Mouse (Mus musculus) liver, embryonic 15.5 days (tissue): ENCODE data around the gene Rpl36. TPM values are rescaled to one million over a fixed set of nuclear protein-coding genes. Genes with fewer than 3 reads are reported as not detected.

ENCODE experiments used
- ATAC-seq: fragments of 200-750 bp; cut with Nextera tagmentation; 2 replicates; pipeline ENCODE4 v1.8.0; 2017; ENCODE audit warnings: moderate number of reproducible peaks, mild to moderate bottlenecking, moderate library complexity; ENCODE audit not compliant: insufficient read depth
- H3K27ac ChIP-seq: fragments of 300-500 bp; sonication (generic); replicated peaks from 2 replicates; pipeline ENCODE4 v1.5.1; 2015; ENCODE audit warnings: mild to moderate bottlenecking, inconsistent platforms
- H3K27me3 ChIP-seq: fragments of 300-500 bp; sonication (generic); 2 replicates; pipeline ENCODE4 v1.6.1; 2015; ENCODE audit warnings: mild to moderate bottlenecking, inconsistent platforms
- H3K36me3 ChIP-seq: fragments of 300-500 bp; sonication (generic); replicated peaks from 2 replicates; pipeline ENCODE4 v1.6.1; 2015; ENCODE audit warnings: moderate library complexity, mild to moderate bottlenecking, inconsistent platforms
- H3K4me1 ChIP-seq: fragments of 300-500 bp; sonication (generic); replicated peaks from 2 replicates; pipeline ENCODE4 v1.6.1; 2015; ENCODE audit warnings: inconsistent platforms
- H3K4me2 ChIP-seq: fragments of 300-500 bp; sonication (generic); 2 replicates; pipeline ENCODE4 v1.6.1; 2015; ENCODE audit warnings: moderate library complexity, mild to moderate bottlenecking, inconsistent platforms
- H3K4me3 ChIP-seq: fragments of 300-500 bp; sonication (generic); replicated peaks from 2 replicates; pipeline ENCODE4 v1.5.1; 2015; ENCODE audit warnings: mild to moderate bottlenecking, inconsistent platforms
- H3K9ac ChIP-seq: fragments of 300-500 bp; sonication (generic); 2 replicates; pipeline ENCODE4 v1.6.1; 2015; ENCODE audit warnings: moderate library complexity, mild to moderate bottlenecking, inconsistent platforms
- H3K9me3 ChIP-seq: fragments of 300-500 bp; sonication (generic); replicated peaks from 2 replicates; pipeline ENCODE4 v1.6.1; 2016; ENCODE audit warnings: inconsistent platforms
- WGBS: fragments of 180-500 bp; shearing (Covaris S2); methylation state at CpG from one replicate; pipeline ENCODE4 v1.1.7; 2015; ENCODE audit warnings: mixed read lengths; ENCODE audit not compliant: insufficient replicate concordance; 5-methylcytosine and 5-hydroxymethylcytosine counted together
- polyA plus RNA-seq: library from polyadenylated mRNA; unstranded; fragments of >200 nt; fragmentation: Nextera tagmentation; extraction: Ambion mirVana; gene quantifications from 2 replicates; pipeline ENCODE4 v1.2.1, GENCODE M21; 2015

Gene Rpl36
- 745 and 882 TPM in 2 replicates for polyA plus RNA-seq

DNA sequence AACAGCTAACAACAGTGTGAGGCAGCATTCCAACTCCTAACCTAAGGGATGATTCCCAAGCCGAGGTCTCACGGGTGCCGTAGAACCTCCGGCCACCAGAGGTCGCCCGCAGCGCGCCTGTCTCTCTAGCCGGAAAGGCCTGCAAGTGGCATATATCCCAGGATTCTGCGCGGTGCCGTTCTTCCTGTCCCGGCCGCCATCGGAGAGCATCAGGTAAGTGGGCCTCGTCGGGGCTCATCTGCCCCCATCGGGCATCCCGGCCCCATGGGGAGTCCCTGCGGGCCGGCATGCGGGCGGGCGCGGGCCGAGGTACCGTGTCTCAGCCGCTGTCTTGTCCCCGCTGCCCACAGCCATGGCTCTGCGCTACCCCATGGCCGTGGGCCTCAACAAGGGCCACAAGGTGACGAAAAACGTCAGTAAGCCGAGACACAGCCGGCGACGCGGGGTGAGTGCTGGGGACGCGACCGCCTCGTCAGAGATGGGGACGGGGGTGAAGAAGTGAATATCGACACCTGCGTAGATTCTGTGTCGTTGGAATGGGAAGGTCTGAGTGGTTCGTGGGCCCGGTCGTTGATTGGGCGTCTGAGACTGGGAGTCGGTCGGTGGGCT is at the start of gene Rpl36:
TSS of gene Rpl36 (plus strand) at position 181 of the 609 bp plus-strand sequence.
- peak within 1 kb of the TSS; percentile 66 for H3K9ac ChIP-seq
- under 1% methylated on average over 52 of the region's 52 CpGs for WGBS
- peak within 1 kb of the TSS; percentile 75 for H3K4me2 ChIP-seq
- peaks cover 41% of the 10 kb centered on the region for H3K36me3 ChIP-seq
- H3K4me1 ChIP-seq = peaks cover 69% of the 10 kb centered on the region
- H3K9me3 ChIP-seq = no peaks in the 10 kb centered on the region
- H3K4me3 ChIP-seq = peak within 1 kb of the TSS; percentile 69
- H3K27me3 ChIP-seq = no peaks in the 10 kb centered on the region
- peak within 1 kb of the TSS; percentile 86 for H3K27ac ChIP-seq
- ATAC-seq = peak; percentile 35

GRCm38 (mm10) chr17:56566293-56566692 is 46.9 kb upstream of the Rpl36 start:
- WGBS = 95% methylated on average over 29 of the region's 29 CpGs
- Histone ChIP-seq H3K9ac (no peak overlapping the region), H3K4me1 (no peaks in the 10 kb centered on the region), H3K4me2 (no peak overlapping the region), H3K4me3 (no peak overlapping the region), H3K36me3 (peaks cover 100% of the 10 kb centered on the region), H3K27me3 (no peaks in the 10 kb centered on the region), H3K9me3 (no peaks in the 10 kb centered on the region), H3K27ac (no peak overlapping the region)
- ATAC-seq = no peak

- Histone ChIP-seq H3K36me3 (peaks cover 100% of the 10 kb centered on the region), H3K4me2 (no peak overlapping the region), H3K9me3 (no peaks in the 10 kb centered on the region), H3K9ac (no peak overlapping the region), H3K4me3 (no peak overlapping the region), H3K27ac (no peak overlapping the region), H3K4me1 (no peaks in the 10 kb centered on the region), H3K27me3 (no peaks in the 10 kb centered on the region)
- ATAC-seq = no peak
- WGBS = 93% methylated on average over 5 of the region's 5 CpGs
These were observed 46.3 kb upstream of the Rpl36 start for GRCm38 (mm10) chr17:56566918-56567317.

DNA sequence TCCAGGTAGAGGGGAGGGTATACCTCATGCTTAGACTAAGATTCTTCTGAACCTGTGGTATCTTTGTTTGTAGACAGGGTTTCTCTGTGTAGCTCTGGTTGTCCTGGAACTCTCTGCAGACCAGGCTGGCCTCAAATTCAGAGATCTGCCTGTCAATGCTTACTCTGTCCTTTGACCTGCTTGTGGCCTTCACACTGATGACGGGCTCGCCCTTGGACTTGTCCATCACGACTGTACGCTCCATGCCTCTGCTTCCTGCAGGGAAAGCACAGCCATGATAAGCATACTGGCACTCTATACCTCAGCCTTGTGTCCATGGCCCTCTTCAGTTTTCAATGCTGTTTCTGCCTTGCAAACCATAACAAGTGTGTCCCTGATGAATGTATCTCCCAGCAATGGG is 45.8 kb upstream of the Rpl36 start:
- Histone ChIP-seq H3K9ac (no peak overlapping the region), H3K4me1 (no peaks in the 10 kb centered on the region; the same call in 1 of the 2 replicates), H3K27me3 (no peaks in the 10 kb centered on the region), H3K9me3 (no peaks in the 10 kb centered on the region), H3K4me2 (no peak overlapping the region), H3K4me3 (no peak overlapping the region), H3K27ac (no peak overlapping the region), H3K36me3 (peaks cover 100% of the 10 kb centered on the region)
- ATAC-seq = no peak
- WGBS = 82% methylated on average over 4 of the region's 4 CpGs

GRCm38 (mm10) chr17:56570287-56570686 is 42.9 kb upstream of the Rpl36 start:
- no peaks in the 10 kb centered on the region for H3K9me3 ChIP-seq
- WGBS = 92% methylated on average over 4 of the region's 4 CpGs
- no peak overlapping the region for H3K9ac ChIP-seq
- no peaks in the 10 kb centered on the region for H3K27me3 ChIP-seq
- H3K36me3 ChIP-seq = peaks cover 99% of the 10 kb centered on the region
- no peak overlapping the region for H3K27ac ChIP-seq
- ATAC-seq = no peak
- H3K4me3 ChIP-seq = no peak overlapping the region
- H3K4me1 ChIP-seq = no peaks in the 10 kb centered on the region; the same call in 1 of the 2 replicates
- H3K4me2 ChIP-seq = no peak overlapping the region

DNA sequence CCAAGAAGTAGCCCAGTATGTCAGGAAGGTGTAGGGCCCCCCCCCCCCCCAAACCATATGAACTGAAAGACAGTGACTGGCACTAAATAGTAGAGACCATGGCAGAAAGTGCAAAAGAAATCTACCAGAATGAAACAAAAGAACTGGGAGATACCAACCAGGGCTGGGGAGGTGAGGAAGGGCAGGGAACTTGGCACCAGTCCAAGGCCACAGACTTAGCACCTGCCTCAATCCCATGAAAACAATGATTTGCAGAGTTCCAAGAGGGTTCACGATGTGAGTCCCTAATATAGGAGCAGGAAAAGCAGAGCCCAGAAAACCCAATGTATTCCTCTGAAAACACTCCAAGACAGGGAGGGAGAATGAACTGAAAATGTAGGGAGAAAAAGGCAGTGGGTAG is 41.1 kb upstream of the Rpl36 start:
- Histone ChIP-seq H3K4me3 (no peak overlapping the region), H3K27ac (no peak overlapping the region), H3K9ac (no peak overlapping the region), H3K36me3 (peaks cover 96% of the 10 kb centered on the region), H3K4me1 (no peaks in the 10 kb centered on the region; the same call in 1 of the 2 replicates), H3K27me3 (no peaks in the 10 kb centered on the region), H3K9me3 (no peaks in the 10 kb centered on the region), H3K4me2 (no peak overlapping the region)
- ATAC-seq = no peak
- WGBS = 73% methylated on average over 1 of the region's 1 CpGs

DNA sequence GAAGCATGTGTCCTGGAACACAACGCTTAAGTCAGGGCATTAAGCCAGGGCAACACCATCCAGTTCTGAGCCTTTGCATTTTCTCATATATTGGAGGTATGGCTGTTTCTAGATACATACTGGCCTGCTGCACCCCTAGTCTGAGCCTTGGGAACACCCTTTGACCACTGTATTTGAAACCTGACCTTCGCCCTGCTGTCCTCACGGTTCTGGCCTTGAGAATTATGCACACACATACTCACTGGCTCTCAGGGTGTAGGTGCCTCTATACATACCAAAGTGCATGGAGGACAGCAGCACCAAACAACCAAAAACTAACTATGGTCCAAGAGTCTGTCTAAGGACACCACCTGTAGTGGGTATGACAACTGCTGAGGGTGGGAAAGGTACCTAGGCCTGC is 40.3 kb upstream of the Rpl36 start:
- H3K9ac ChIP-seq = no peak overlapping the region
- no peaks in the 10 kb centered on the region for H3K27me3 ChIP-seq
- no peak overlapping the region for H3K4me2 ChIP-seq
- H3K27ac ChIP-seq = 0 out of 2 replicates have a peak overlapping the region, but pooled peaks have one; percentile 3
- ATAC-seq = no peak
- H3K4me3 ChIP-seq = no peak overlapping the region
- peaks cover 96% of the 10 kb centered on the region for H3K36me3 ChIP-seq
- H3K9me3 ChIP-seq = no peaks in the 10 kb centered on the region
- 90% methylated on average over 3 of the region's 3 CpGs for WGBS
- no peaks in the 10 kb centered on the region; the same call in 1 of the 2 replicates for H3K4me1 ChIP-seq

GRCm38 (mm10) chr17:56583071-56583470 is 30.1 kb upstream of the Rpl36 start:
- peak overlapping the region; percentile 93 for H3K9ac ChIP-seq
- H3K27me3 ChIP-seq = no peaks in the 10 kb centered on the region
- no peaks in the 10 kb centered on the region for H3K9me3 ChIP-seq
- peaks cover 58% of the 10 kb centered on the region for H3K4me1 ChIP-seq
- WGBS = 65% methylated on average over 1 of the region's 1 CpGs
- ATAC-seq = no peak
- peaks cover 71% of the 10 kb centered on the region for H3K36me3 ChIP-seq
- H3K4me2 ChIP-seq = peak overlapping the region; percentile 88
- H3K4me3 ChIP-seq = peak overlapping the region; percentile 95
- peak overlapping the region; percentile 99 for H3K27ac ChIP-seq

- H3K36me3 ChIP-seq = peaks cover 71% of the 10 kb centered on the region
These were observed 29.5 kb upstream of the Rpl36 start for GRCm38 (mm10) chr17:56583611-56584256.

GRCm38 (mm10) chr17:56584257-56585130 is 28.7 kb upstream of the Rpl36 start, which contains the start of the genes Safb2 and Safb:
Safb2 (minus strand) TSS chr17:56584585.
Safb (plus strand) TSS chr17:56584825.
- Histone ChIP-seq H3K36me3 (peaks cover 71% of the 10 kb centered on the region), H3K27ac (peak within 1 kb of the TSS; percentile 99), H3K9me3 (no peaks in the 10 kb centered on the region), H3K9ac (peak within 1 kb of the TSS; percentile 93), H3K4me2 (peak within 1 kb of the TSS; percentile 88), H3K4me3 (peak within 1 kb of the TSS; percentile 95), H3K4me1 (peaks cover 62% of the 10 kb centered on the region), H3K27me3 (no peaks in the 10 kb centered on the region)
- under 1% methylated on average over 98 of the region's 101 CpGs for WGBS
- ATAC-seq = peak; percentile 93

More at GRCm38 (mm10) chr17:56583611-56584256, 29.5 kb upstream of the Rpl36 start:
- peak overlapping the region; percentile 88 for H3K4me2 ChIP-seq
- peak; percentile 0; the same call in 1 of the 2 replicates for ATAC-seq
- no peaks in the 10 kb centered on the region for H3K9me3 ChIP-seq
- peaks cover 62% of the 10 kb centered on the region for H3K4me1 ChIP-seq
- H3K27me3 ChIP-seq = no peaks in the 10 kb centered on the region
- peak overlapping the region; percentile 99 for H3K27ac ChIP-seq
- peak overlapping the region; percentile 95 for H3K4me3 ChIP-seq
- H3K9ac ChIP-seq = peak overlapping the region; percentile 93
- under 1% methylated on average over 32 of the region's 33 CpGs for WGBS
